Mouse (Mus musculus) retina, postnatal 1 day (tissue): Measurements from ENCODE around the gene Sox15.
"Not testable (repeated sequence)": the region's sequence is repeated elsewhere in the genome, so short reads cannot be mapped to it uniquely, and the experiment has no call there.

Experiments
- DNase-seq: peaks from one replicate; pipeline ENCODE4 v3.0.0-alpha.2; 2012

The Sox15 gene

DNA sequence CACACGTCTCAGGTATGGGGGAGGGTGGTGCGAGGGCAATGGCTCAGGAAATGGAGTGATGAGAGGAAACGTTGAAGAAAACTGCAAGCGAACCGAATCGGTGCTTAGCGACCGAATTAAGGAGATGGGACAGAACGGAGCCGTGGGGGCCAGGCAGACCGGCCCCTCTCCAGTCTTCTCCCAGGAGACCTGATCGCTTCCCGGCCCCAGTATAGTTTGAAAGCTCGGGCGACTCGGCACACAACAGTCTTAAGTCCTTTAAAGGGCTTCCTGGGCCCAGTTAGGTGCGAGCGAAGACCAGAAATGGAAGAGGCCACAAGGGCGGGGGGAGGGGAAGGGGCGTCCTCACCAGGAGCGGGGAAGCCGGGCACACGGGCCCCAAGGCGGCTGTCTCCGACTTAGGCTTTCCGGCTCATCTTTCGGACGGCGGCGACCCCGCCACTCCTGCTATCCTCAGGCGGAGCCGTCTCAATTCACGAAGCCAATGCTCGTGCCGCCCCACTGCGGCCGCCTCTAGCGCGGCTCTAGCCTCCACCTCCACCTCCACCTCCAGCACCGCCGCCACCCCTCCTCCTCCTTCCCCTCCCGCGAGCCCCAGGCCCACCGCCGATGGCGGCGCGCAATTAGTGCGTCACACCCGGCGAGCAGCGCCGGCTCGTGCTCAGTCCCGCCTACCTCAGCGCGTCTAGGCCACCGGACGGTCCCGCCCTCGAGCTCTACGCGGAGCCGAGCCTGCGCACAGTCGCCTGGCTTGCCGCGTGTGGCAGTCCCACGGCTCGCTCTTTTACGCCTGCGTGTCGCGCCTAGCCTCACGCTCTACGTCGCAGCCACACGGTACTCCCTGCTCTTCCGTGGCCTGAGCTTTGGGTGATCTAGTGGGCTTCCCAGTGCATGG is 26.4 kb downstream of the Sox15 start, which contains the start of gene Senp3:
TSS of gene Senp3 (minus strand) at position 771 of the 895 bp plus-strand sequence.
- DNase-seq: peak; percentile 98

DNA sequence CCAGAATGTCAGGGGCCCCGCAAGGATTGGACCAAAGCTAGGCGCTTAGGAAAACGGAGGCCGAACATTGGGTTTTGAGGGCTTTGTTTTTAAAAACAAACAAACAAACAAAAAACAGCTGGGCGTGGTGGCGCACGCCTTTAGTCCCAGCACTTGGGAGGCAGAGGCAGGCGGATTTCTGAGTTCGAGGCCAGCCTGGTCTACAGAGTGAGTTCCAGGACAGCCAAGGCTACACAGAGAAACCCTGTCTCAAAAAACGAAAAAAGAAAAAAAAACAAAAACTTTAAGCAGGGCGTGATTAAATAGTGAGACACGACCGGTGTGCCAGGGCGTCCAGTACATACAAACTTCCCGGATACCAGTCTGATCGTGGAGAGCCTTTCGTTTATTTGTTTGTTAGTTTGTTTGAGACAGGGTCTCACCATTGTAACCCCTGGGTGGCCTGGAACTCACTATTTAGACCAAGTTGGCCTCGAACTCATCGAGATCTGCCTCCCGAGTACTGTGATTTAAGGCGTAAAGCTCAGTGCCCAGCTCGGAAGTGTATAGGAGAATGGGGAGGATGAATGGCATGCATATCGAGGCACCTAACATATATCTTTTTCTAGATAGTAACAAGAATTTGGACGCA is 27.2 kb downstream of the Sox15 start:
- no peak for DNase-seq

DNA sequence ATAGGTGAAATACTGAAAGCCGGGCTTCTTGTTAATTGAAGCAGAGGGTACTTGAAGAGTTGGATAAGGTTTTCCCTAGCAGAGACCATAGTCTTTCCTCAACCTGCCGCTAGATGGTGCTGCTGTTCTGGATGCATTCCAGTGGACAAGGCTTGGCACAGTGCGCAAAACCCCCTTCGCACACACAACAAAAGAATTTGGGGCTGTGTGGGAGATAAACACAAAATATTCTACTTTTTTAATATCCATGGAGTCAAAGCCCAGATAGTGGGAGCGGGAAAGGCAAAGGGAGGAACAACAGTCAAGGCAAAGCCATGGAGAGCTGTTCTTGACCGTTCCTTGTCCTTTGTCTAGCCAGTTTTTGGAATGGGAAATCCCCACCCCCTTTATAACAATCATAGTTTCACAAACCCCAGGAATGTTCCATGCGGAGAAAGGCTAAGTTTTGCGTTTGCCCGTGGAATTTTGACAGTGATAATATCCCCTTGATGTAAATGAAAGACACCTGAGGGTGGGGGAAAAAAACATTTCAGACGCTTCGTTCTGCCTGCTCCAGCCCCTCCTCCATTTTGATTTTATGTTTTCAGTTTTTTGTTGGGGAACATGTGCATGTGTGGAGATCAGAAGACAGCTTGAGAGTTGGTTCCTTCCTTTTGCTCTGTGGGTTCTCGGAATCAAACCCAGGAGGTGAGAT is 27.9 kb downstream of the Sox15 start:
- peak; percentile 95 for DNase-seq

DNA sequence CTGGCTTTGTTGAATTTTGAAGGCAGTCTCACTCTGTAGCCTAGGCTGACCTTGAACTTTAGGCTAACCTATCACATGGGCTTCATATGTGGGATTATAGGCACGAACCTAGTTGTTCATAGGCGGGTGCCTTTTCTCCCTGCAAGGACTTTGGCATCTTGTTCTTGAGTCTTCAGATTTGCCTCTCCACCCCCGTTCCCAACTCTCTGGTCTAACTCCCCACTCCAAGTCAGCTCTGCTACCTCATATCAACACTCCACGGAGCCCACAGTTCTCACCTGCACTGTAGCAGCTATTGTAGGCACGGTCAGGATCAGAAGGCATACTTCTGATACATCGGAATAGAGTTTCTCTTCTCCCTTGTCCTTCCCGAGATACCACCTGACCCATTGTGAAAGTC is 28.5 kb downstream of the Sox15 start:
- DNase-seq: no peak

DNA sequence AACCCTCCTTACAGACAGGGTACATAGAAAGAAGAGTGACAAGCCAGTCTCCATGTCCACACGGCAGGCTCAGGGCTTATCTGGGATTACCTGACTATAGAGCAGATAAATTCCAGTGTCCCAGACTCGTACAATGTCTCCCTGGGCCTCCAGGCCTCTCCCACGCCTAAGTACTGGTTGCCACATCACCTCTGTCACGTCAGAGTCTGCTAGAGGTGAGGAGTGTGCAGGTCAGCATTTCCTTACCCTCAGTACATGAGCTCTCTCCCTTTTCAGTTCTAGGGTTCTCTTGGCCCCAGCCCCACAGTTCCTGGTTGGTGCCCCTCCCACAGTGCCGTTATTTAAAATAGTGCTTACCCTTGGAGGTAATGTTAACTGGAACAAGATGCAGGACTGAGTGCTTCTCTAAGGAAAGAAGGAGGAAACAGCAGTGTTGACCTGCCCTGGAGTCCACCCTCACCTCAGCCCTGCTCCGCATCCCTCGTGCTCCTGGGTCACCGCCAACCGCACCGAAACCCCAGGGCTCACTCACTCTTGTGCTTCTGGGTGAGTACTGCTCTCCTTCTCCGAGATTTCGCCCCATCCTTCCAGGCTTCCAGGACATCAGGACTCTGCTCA is 29.1 kb downstream of the Sox15 start:
- DNase-seq: no peak

DNA sequence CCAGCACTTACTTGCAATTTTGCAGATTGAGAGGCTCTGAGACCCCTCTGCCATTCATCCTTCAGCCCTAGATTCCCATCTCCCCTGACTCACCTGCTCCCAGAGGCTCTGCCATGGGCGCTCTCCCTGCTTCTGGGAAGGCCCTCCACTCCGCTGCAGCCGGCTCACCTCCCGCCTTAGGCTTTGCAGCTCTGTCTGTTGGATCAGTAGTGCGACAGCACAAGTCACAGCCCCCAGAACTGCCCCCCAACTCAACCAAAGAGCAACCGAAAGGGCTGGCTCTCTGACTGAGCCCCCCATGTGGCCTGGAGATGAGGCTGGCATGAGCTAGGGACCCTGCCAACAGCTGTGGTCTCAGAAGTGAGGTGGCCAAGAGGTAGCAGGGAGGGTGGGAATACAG is 29.8 kb downstream of the Sox15 start:
- no peak for DNase-seq

DNA sequence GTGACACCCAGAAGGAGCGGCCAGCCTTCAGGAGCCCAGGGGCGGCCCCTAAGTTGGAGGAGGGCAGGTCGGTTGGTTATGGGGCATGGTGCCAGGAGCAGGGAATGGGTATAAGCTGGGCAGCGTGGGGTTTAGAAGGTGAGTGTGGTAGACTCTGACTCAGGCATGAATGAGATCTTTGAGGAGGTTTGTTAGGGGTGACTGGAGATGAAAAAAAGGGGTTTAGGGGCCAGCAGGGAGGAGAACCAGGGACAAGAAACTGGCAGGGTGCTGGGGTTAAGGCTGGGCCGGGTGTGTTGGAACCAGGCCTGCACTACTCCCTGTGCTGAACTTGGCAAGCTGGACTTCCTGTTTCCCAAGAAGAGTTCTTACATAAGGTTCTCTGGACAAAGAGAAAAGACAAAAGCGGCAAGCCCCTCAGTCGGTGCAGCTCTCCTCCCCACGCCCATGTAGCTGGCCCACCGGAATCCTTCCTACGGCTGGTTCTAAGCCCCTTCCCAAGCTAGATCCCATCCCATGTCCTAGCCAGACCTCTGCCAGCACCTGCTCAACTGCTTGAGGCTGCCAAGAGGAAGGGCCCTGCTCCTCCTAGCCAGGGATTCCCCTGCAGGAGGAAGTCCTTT is 30.5 kb downstream of the Sox15 start, which contains the start of gene Tnfsf13:
TSS of gene Tnfsf13 (minus strand) at position 259 of the 623 bp plus-strand sequence.
- DNase-seq: no peak

DNA sequence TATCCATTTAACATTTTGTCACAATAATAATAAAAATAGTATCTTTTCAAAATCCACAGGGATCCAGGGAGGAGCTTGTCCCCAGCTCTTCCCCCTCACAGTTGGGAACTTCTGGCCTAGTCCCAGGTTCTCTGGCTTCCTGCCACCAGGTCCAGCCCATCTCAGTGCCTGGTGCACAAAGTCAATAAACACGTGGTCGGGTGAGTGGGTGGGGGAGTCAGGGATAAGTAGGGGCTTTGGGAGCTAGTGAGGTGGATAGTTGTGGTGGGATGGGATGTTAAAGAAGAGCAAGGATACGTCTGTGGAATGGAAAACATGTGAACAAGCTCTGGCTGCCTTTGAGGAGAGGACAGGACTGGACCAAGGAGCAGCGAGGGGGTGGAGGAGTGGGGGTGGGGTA is 31.3 kb downstream of the Sox15 start:
- DNase-seq: no peak

DNA sequence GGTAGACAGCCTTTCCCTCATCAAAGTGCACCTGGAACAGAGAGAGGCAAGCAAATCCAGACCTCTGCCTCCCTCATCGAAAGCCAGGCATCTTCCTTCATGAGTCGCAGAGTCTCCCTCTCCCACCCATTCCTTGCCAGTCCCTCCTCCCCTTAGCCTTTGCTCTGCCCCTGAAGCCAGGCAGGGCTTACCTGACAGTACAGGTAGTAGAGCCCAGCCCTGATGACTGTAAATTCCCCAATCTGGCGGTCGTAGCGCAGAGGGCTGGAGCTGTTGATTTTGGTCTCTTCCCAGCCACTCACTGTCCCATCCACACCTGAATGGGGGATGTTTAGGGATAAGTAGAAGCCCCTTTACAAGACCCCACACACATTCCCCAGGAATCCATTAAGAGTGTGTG is 31.9 kb downstream of the Sox15 start:
- no peak for DNase-seq

DNA sequence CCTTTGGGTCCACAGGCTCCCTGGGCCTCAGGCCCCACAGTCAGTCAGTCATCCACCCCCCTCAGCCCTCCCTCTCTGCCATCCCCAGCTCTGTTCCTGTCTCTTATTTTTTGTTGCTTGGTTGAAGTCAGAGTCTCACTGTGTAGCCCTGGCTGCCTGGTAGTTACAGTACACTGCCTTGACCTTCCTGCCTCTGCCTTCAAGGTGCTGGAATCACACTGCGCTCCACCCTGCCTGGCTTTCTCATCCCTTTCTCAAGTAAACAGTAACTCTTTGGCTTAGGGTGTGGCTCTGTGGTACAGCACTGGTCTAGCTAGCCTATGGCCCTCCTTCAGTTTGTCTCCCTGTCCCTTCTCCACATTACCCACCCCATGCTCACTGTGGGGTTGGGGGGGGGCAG is 34.8 kb downstream of the Sox15 start:
- no peak for DNase-seq

DNA sequence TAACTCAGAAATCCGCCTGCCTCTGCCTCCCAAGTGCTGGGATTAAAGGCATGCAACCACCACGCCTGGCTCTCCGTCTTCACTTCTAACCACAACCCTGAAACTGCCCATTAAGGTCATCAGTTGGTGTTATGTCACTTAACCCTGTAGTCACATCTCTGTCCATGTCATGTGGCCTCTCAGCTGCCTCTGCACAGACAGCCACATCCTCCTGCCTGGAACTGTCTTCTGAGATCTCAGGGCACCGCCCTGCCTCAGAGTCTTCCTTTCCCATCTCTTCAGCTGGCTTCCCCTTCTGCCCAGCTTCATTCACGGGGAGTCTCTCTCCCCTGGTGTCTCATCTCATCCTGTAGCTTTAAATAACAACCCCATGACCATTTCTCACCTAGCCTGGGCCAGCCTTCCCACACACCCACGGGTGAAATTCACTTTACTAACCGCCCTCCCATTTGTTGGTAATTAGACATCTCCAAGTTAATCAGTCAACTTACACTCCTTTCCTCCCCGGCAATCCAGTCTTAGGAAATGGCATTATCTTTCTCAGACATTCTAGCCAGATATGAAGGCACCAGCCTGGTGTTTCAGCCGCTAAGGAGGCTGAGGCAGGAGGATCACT is 37.2 kb downstream of the Sox15 start:
- DNase-seq: no peak

DNA sequence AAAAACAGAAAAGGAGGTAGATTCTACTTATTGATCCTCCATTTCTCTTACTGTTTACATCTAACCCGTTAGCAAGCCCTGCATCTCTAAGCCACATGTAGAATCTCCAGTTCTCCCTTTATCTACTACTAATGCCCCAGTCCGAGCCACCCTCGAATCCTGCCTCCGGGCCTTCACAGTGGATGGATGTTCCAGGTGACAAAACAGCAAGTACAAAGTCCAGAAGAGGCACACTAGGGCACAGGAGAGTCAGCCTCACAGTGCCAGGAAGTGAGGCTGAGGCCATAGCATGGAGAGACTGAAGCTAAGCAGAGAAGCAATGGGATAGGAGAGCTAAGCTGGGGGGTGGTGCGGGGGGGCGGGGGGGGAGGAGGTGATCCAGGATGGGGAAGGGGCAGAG is 37.7 kb downstream of the Sox15 start:
- DNase-seq: no peak

DNA sequence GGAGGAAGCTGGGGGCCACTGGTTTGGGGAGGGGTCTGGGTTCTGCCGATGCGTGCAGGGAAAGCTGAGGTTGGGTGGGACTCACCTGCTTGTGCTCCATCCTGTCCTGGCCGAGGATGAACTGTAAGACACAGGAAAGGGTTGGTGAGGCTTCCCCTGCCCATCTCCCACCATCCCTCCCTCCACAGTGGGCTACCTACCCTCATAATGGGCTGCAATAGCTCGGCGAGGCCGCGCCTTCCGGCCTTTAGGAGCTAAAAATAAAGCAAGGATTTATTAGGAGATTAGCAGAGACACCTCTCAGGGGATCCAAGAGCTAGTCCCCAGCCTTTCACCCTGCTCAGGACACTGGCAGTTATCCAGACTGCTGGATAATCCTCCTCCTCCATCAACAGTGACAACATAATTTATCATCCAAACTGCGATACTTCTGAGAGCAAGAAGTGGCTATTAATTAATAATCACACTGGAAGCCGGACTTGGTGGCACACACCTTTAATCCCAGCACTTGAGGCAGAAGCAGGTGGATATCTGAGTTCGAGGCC is 38.4 kb downstream of the Sox15 start:
- peak; percentile 80 for DNase-seq

DNA sequence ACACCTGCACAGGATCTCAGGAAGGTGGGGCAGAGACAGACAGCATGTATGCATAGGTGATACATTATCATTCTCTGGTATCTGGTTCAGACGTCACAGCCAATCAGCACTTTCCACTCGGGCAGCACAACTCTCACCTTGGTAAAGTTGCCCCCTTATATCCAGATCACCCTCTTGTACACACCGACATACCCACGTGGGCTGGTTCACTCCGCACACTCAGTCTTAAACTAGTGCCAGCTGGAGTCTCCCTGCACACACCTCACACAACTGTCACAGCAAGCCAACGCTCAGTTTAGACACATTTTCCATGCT is 39.9 kb downstream of the Sox15 start:
- no peak for DNase-seq

DNA sequence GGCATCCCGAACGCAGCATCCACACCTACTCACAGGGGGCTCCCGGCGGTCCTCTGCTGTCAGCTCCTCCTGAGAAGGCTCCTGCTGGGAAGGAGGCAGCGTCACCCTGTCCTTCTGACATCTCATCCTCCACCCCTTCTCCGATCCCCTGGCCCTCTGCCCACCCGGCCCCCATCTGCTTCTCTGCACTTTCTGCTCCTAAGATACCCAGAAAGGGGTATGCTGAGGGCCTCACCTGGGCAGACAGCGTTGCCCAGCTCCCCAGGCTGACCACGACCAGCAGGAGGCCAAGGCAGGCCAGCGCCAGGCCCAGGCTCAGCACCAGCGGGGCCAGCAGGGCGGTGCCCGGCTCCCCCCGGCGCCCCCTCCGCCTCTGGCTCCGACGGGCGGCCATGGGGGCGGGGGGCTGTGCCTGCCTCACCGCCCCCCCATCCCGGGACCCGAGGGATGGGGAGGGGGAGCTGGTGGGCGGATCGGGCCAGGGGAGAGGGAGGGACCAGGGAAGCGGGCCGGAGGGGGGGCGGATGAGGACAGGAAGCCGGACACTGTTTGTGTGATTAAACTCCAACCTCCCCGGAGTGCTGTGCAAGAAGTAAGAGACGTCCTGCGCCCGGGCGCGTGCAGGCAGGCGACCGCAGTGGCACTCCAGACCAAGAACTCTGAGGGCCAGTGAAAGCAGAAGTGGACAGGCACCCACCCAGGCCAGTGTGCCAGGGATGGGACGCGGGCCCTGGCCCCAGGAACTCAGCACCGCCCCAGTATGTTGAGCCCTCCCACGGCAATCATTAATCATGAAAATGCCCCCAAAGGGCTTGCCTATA is 40.5 kb downstream of the Sox15 start, which contains the start of the genes Tnfsf12 and Tnfsfm13:
TSS of gene Tnfsf12 (minus strand) at position 489 of the 821 bp plus-strand sequence.
TSS of gene Tnfsfm13 (minus strand) at position 738 of the 821 bp plus-strand sequence.
- peak; percentile 73 for DNase-seq

DNA sequence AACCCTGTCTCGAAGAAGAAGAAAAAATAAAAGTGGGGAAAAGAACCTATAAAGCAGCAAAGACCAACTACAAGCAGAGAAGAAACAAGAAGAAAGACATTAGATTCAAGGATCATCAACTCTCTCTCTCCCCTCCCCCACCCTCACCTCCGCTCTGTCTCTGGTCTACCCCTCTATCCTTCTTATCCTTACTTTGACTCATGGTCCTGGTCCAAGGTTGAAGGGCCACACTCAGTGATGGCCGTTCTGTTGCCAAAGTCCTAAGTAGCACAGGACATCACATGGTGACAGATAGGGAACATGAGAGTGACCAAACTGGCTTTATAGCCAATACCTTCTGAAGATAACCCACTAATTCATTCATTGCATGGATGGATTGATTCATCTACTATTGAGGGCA is 42.3 kb downstream of the Sox15 start:
- DNase-seq: no peak

DNA sequence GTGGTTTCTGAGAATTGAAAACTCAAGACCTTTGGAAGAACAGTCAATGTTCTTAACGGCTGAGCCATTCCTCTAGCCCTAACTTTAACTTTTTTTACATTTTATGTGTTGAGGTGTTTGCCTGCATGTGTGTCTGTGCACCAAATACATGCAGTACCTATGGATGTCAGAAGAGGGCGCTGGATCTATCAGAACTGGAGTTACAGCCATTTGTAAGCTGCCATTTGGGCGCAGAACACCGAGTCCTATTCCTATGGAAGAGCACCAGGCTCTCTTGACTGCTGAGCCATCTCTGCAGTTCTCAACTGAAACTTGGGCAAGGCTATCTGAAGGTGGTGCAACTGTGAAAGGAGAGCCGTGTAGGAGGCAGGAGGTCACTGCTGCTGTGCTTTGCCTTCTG is 43.5 kb downstream of the Sox15 start:
- no peak for DNase-seq

DNA sequence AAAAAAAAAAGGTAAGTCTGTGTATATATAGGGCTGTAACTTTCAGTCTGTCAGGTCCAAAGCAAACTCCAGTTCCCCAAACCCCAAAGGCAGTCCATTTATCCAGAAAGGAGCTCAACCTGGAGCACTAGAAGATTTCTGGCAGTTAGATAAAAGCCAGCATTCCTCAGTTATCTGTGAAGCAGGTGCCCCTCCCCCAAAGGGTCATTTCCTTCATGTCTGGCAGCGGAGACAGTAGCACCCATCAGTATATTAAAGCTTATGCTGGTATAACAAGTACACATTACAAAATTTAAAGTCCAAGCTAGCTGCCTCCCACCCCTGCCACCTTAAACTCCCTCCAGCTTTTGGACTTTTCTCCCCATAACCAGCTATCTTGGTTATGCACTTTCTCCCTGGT is 44.5 kb downstream of the Sox15 start:
- DNase-seq: no peak

DNA sequence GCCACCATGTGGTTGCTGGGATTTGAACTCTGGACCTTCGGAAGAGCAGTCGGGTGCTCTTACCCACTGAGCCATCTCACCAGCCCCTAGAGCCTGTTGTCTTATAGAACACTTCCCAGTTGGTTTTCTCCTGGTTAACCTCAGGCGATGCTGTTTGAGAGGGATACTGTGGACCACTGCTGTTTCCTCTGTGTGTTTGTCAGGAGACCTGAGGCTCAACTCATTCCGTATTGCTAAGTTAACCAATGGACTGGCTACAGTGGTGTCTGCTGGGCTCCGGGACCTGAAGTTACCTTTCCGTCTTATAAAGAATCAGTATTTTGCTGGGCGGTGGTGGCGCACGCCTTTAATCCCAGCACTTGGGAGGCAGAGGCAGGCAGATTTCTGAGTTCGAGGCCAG is 47.8 kb downstream of the Sox15 start:
- not testable (repeated sequence) for DNase-seq

DNA sequence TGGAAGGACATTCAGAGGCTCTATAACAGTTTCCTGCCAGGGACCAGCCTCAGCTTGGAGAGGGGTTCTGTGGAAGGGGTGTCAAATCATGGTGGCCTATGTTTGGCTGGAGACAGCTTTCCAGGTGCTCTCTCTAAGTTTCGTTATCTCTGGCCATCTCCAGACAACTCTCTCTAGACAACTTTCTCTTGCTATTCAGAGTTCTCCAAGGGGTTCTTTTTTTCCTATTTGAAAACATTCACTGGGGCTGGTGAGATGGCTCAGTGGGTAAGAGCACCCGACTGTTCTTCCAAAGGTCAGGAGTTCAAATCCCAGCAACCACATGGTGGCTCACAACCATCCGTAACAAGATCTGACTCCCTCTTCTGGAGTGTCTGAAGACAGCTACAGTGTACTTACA is 48.3 kb downstream of the Sox15 start:
- not testable (repeated sequence) for DNase-seq
